Mouse (Mus musculus) adrenal gland, postnatal 4 days (tissue): ENCODE data around the gene Gipc3. TPM values are rescaled to one million over a fixed set of nuclear protein-coding genes. Genes with fewer than 3 reads are reported as not detected.

ENCODE experiments used
- DNase-seq, 2 experiments: peaks; one replicate each; pipeline ENCODE4 v3.0.0; 2021 to 2022; ENCODE audit warnings: low spot score in 2 of 2, mixed read lengths in 2 of 2
- microRNA-seq: library from miRNA; unstranded; fragments of <30 nt; microRNA quantifications from one replicate; pipeline ENCODE4 v1.2.0, GENCODE M21; 2021
- total RNA-seq, 2 experiments: library from RNA; stranded (reverse); gene quantifications; 2 replicates each; pipeline ENCODE4 v1.2.3; 2021

The Gipc3 gene
- total RNA-seq, 2 experiments from 2014 or later = 2.3 to 2.6 TPM

- DNase-seq = peak; percentile 77 to 78
These were observed 57.2 kb downstream of the Gipc3 start for GRCm38 (mm10) chr10:81285694-81286450.

Small RNA genes lying within 50 kb of the gene (microRNA-seq; reads per million reads assigned to microRNA genes)
- not detected for gene Mir6913

Other genes starting within 250 kb of the Gipc3 start
- gene Creb3l3, start 244.4 kb downstream of the Gipc3 start, total RNA-seq = 10 to 100 TPM in 1 of 2 experiments, 1 to 10 TPM in 1; 2.3 to 16.6 TPM
- gene Map2k2, start 237.4 kb downstream of the Gipc3 start, total RNA-seq = 100 to 1,000 TPM; 149 to 157 TPM
- 10 to 100 TPM; 71.8 to 76.6 TPM for gene Zbtb7a, start 208.0 kb downstream of the Gipc3 start, total RNA-seq
- 10 to 100 TPM; 34.0 to 34.4 TPM for gene Pias4, start 175.3 kb downstream of the Gipc3 start, total RNA-seq
- 1,000 to 10,000 TPM; 1,728 to 1,734 TPM for gene Eef2, start 166.6 kb downstream of the Gipc3 start, total RNA-seq
- 10 to 100 TPM; 53.4 to 63.6 TPM for gene Dapk3, start 160.3 kb downstream of the Gipc3 start, total RNA-seq
- not detected for gene 4930442H23Rik, start 159.4 kb downstream of the Gipc3 start, total RNA-seq
- gene Nmrk2, start 141.2 kb downstream of the Gipc3 start, total RNA-seq = under 1 TPM in 1 of 2 experiments, not detected in 1; 0.20 TPM
- gene Atcay, start 112.4 kb downstream of the Gipc3 start, total RNA-seq = 1 to 10 TPM; 5.3 to 5.4 TPM
- 10 to 100 TPM; 20.9 to 21.7 TPM for gene Zfr2, start 110.1 kb downstream of the Gipc3 start, total RNA-seq
- 1 to 10 TPM; 2.9 to 3.0 TPM for gene Matk, start 90.3 kb downstream of the Gipc3 start, total RNA-seq
- 100 to 1,000 TPM; 107 to 108 TPM for gene Mrpl54, start 76.3 kb downstream of the Gipc3 start, total RNA-seq
- 10 to 100 TPM; 47.8 to 49.5 TPM for gene Apba3, start 76.3 kb downstream of the Gipc3 start, total RNA-seq
- gene Tjp3, start 51.7 kb downstream of the Gipc3 start, total RNA-seq = 1 to 10 TPM; 1.8 to 3.1 TPM
- gene Pip5k1c, start 50.3 kb downstream of the Gipc3 start, total RNA-seq = 10 to 100 TPM; 65.2 to 71.1 TPM
- 10 to 100 TPM; 43.8 to 44.4 TPM for gene Cactin, start 22.2 kb downstream of the Gipc3 start, total RNA-seq
- gene Tbxa2r, start 14.5 kb downstream of the Gipc3 start, total RNA-seq = 10 to 100 TPM; 27.3 to 30.6 TPM
- 100 to 1,000 TPM; 107 to 108 TPM for gene Hmg20b, start 7.2 kb upstream of the Gipc3 start, total RNA-seq
- gene Mfsd12, start 14.2 kb upstream of the Gipc3 start, total RNA-seq = 10 to 100 TPM; 21.2 to 22.0 TPM
- 1 to 10 TPM; 6.3 to 8.2 TPM for gene 4930404N11Rik, start 22.6 kb upstream of the Gipc3 start, total RNA-seq
- 10 to 100 TPM; 69.1 to 70.7 TPM for gene Fzr1, start 35.2 kb upstream of the Gipc3 start, total RNA-seq
- 10 to 100 TPM; 49.4 to 49.7 TPM for gene Dohh, start 41.2 kb upstream of the Gipc3 start, total RNA-seq
- 1 to 10 TPM; 1.7 to 1.8 TPM for gene Gm48551, start 41.2 kb upstream of the Gipc3 start, total RNA-seq
- gene Gm48552, start 45.7 kb upstream of the Gipc3 start, total RNA-seq = 1 to 10 TPM; 2.6 to 4.1 TPM
- 10 to 100 TPM in 1 of 2 experiments, 1 to 10 TPM in 1; 1.2 to 13.2 TPM for gene Smim24, start 49.8 kb upstream of the Gipc3 start, total RNA-seq
- 100 to 1,000 TPM; 120 to 129 TPM for gene Nfic, start 112.4 kb upstream of the Gipc3 start, total RNA-seq
- gene Celf5, start 139.4 kb upstream of the Gipc3 start, total RNA-seq = 1 to 10 TPM; 3.5 to 4.2 TPM
- 100 to 1,000 TPM; 107 to 117 TPM for gene Ncln, start 153.1 kb upstream of the Gipc3 start, total RNA-seq
- 1 to 10 TPM; 2.0 to 2.7 TPM for gene S1pr4, start 156.9 kb upstream of the Gipc3 start, total RNA-seq
- gene Gna15, start 181.0 kb upstream of the Gipc3 start, total RNA-seq = 1 to 10 TPM in 1 of 2 experiments, under 1 TPM in 1; 0.67 to 1.2 TPM
- gene Gna11, start 201.9 kb upstream of the Gipc3 start, total RNA-seq = 10 to 100 TPM; 74.2 to 74.4 TPM
- 100 to 1,000 TPM; 639 to 647 TPM for gene Aes, start 216.2 kb upstream of the Gipc3 start, total RNA-seq
- 10 to 100 TPM; 24.9 to 30.4 TPM for gene Tle2, start 231.3 kb upstream of the Gipc3 start, total RNA-seq